ENCODE assay signal across 10 mouse cellular contexts in genomic region chr19:20836055-20836845, GRCm38 (mm10).
DNase-seq lines count a peak whose midpoint lies in the region; ATAC-seq and TF ChIP-seq lines count a peak whose summit lies in the region.
"Had no signal": no experiment of that assay in that cellular context is flagged by ENCODE, and none has a peak within 500 bp of the region (broad histone marks: within the 10 kb centered on the region; RNA-seq: fewer than 3 reads in every experiment).

No protein-coding gene starts in this region.

- H3K27me3 ChIP-seq in kidney, postnatal 0 days (ENCODE audit: insufficient read depth, low read length): no peaks in the 10 kb centered on the region
- no peaks in the 10 kb centered on the region for H3K27me3 ChIP-seq in kidney, embryonic 15.5 days
- no peaks in the 10 kb centered on the region for H3K27me3 ChIP-seq in embryonic facial prominence, embryonic 11.5 days (ENCODE audit: control insufficient read depth, insufficient read depth, low read length)
- H3K27me3 ChIP-seq in hindbrain, embryonic 12.5 days: no peaks in the 10 kb centered on the region
- H3K27me3 ChIP-seq: forebrain, embryonic 15.5 days had no signal

- TF ChIP-seq CTCF in kidney, postnatal 0 days (IDR thresholded peaks at IDR 0.05; ENCODE audit: low read depth): no peak

- no peaks in the 10 kb centered on the region for H3K36me3 ChIP-seq in kidney, postnatal 0 days (ENCODE audit: insufficient read depth, low read length)
- H3K36me3 ChIP-seq in kidney, embryonic 15.5 days: no peaks in the 10 kb centered on the region
- H3K36me3 ChIP-seq in embryonic facial prominence, embryonic 11.5 days (replicated peaks; ENCODE audit: control insufficient read depth, insufficient read depth, low read depth, low read length): no peaks in the 10 kb centered on the region
- no peaks in the 10 kb centered on the region for H3K36me3 ChIP-seq in hindbrain, embryonic 12.5 days
- H3K36me3 ChIP-seq: forebrain, embryonic 15.5 days had no signal

- no peak overlapping the region for H3K4me2 ChIP-seq in kidney, postnatal 0 days (ENCODE audit: low read length)
- no peak overlapping the region for H3K4me2 ChIP-seq in kidney, embryonic 15.5 days
- H3K4me2 ChIP-seq in embryonic facial prominence, embryonic 11.5 days (ENCODE audit: low read depth, low read length): no peak overlapping the region
- H3K4me2 ChIP-seq in hindbrain, embryonic 12.5 days (replicated peaks): no peak overlapping the region
- H3K4me2 ChIP-seq: forebrain, embryonic 15.5 days had no signal

- no peak overlapping the region for H3K9ac ChIP-seq in kidney, postnatal 0 days (ENCODE audit: low read depth, low read length)
- H3K9ac ChIP-seq in kidney, embryonic 15.5 days: no peak overlapping the region
- H3K9ac ChIP-seq in embryonic facial prominence, embryonic 11.5 days (replicated peaks; ENCODE audit: low read length): no peak overlapping the region
- no peak overlapping the region for H3K9ac ChIP-seq in hindbrain, embryonic 12.5 days
- H3K9ac ChIP-seq: forebrain, embryonic 15.5 days had no signal

- H3K4me3 ChIP-seq in kidney, postnatal 0 days (replicated peaks; ENCODE audit: low read depth, low read length): no peak overlapping the region
- H3K4me3 ChIP-seq in kidney, embryonic 15.5 days (replicated peaks): no peak overlapping the region
- H3K4me3 ChIP-seq in embryonic facial prominence, embryonic 11.5 days (ENCODE audit: low read depth, low read length): no peak overlapping the region
- no peak overlapping the region for H3K4me3 ChIP-seq in hindbrain, embryonic 12.5 days
- H3K4me3 ChIP-seq: forebrain, embryonic 15.5 days had no signal

- no peaks in the 10 kb centered on the region for H3K4me1 ChIP-seq in kidney, postnatal 0 days (replicated peaks; ENCODE audit: insufficient read depth, low read length)
- H3K4me1 ChIP-seq in kidney, embryonic 15.5 days: no peaks in the 10 kb centered on the region
- H3K4me1 ChIP-seq in embryonic facial prominence, embryonic 11.5 days (ENCODE audit: control insufficient read depth, insufficient read depth, low read length): no peaks in the 10 kb centered on the region
- H3K4me1 ChIP-seq in hindbrain, embryonic 12.5 days: peaks cover 4% of the 10 kb centered on the region; the same call in 1 of the 2 replicates
- H3K4me1 ChIP-seq: forebrain, embryonic 15.5 days had no signal

- peak; percentile 37 for DNase-seq in kidney, postnatal 0 days (ENCODE audit: low spot score)
- DNase-seq in embryonic facial prominence, embryonic 11.5 days (ENCODE audit: low spot score): peak; percentile 48
- peak; percentile 3 to 6 for DNase-seq in gastrocnemius, adult 8-10 months (ENCODE audit: low spot score in 2 of 2)
- DNase-seq in kidney, postnatal 4 days: peak; percentile 18 to 32
- no peak for DNase-seq in urinary bladder, postnatal 10 days (ENCODE audit: low spot score)
- DNase-seq: cerebellum, postnatal 36 days; thymus, postnatal 25 days had no signal

- H3K9me3 ChIP-seq in kidney, postnatal 0 days (replicated peaks; ENCODE audit: low read length): no peaks in the 10 kb centered on the region
- no peaks in the 10 kb centered on the region for H3K9me3 ChIP-seq in kidney, embryonic 15.5 days (replicated peaks)
- H3K9me3 ChIP-seq in embryonic facial prominence, embryonic 11.5 days (replicated peaks; ENCODE audit: control insufficient read depth, low read length): no peaks in the 10 kb centered on the region
- H3K9me3 ChIP-seq in hindbrain, embryonic 12.5 days (replicated peaks): no peaks in the 10 kb centered on the region
- H3K9me3 ChIP-seq: forebrain, embryonic 15.5 days had no signal

- 67% methylated on average over 9 of the region's 9 CpGs for WGBS in kidney, postnatal 0 days
- 64% methylated on average over 9 of the region's 9 CpGs for WGBS in kidney, embryonic 15.5 days
- WGBS in embryonic facial prominence, embryonic 11.5 days: 54% methylated on average over 9 of the region's 9 CpGs
- WGBS in hindbrain, embryonic 12.5 days: 63% methylated on average over 9 of the region's 9 CpGs

- ATAC-seq in kidney, postnatal 0 days (replicated peaks; ENCODE audit: low FRiP score, low read depth): no peak
- ATAC-seq in kidney, embryonic 15.5 days (replicated peaks; ENCODE audit: low FRiP score): no peak
- no peak for ATAC-seq in embryonic facial prominence, embryonic 11.5 days (replicated peaks; ENCODE audit: insufficient number of reproducible peaks, low FRiP score, low TSS enrichment, low read depth)
- no peak for ATAC-seq in hindbrain, embryonic 12.5 days (ENCODE audit: low FRiP score)
- ATAC-seq: forebrain, embryonic 15.5 days had no signal

- no peak overlapping the region for H3K27ac ChIP-seq in kidney, postnatal 0 days
- no peak overlapping the region for H3K27ac ChIP-seq in kidney, embryonic 15.5 days
- H3K27ac ChIP-seq in embryonic facial prominence, embryonic 11.5 days (replicated peaks; ENCODE audit: low read depth, low read length): no peak overlapping the region
- no peak overlapping the region for H3K27ac ChIP-seq in hindbrain, embryonic 12.5 days
- H3K27ac ChIP-seq: forebrain, embryonic 15.5 days had no signal
